Mouse (Mus musculus) E14TG2a.4 (cell line): ENCODE measurements around the gene Cd59a.

Source experiments
- CTCF ChIP-seq: conservative IDR thresholded peaks from 2 replicates; pipeline ENCODE4 v1.5.1; 2014; ENCODE audit warnings: low read length
- POU5F1 ChIP-seq: IDR thresholded peaks from 2 replicates; pipeline ENCODE4 v1.6.1; 2014; ENCODE audit warnings: low read length, borderline replicate concordance

GRCm38 (mm10) chr2:104147910-104148561 is 52.4 kb downstream of the Cd59a start:
- TF ChIP-seq CTCF (no peak), POU5F1 (no peak)
